Mouse (Mus musculus): ENCODE measurements around the gene Fut2.

DNA sequence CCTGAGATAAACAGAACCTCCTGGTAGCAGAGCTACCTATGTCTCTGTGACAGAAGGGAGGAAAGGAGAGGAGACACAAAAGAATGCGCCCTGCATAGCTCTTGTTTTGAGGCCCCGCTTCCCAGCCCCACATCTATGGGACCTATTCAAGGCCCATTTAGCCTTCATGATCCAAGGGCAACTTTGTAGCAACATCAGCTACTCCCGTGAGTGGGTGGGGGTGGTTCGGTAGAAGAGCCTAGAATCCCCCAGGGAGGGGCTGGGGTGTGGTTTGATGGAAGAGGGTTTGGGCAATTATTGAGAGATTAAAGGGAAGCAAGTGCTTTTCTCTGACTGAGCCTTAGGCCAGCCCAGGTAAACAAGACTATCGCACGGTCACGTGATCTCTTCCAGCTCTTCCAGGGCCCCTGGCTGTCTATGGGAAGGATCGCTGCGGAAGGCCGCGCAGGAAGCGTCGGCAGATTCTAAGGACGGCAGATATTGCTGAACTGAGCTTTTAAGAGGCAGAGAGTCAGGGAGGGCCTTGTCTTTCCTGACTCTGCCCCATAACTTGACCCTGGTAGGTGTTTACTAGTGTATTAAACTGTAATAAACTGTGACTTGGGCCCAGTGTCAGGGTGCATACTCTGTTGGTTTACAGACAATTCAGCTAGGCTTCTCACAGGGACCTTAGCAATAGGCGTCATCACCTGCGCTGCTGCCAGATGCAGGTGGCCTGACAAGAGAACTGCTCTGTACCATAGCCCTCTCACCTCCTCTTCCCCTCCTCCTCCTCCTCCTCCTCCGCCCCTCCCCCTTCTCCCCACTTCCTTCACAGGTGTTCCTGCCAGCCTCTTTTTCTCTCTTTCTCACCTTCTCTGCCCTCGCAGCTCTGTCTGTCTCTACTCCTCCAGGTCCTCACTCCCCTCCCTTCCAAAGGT is 67.0 kb downstream of the Fut2 start:
- no peak for TF ChIP-seq CTCF (IDR thresholded peaks at IDR 0.05; ENCODE audit: extremely low read depth, insufficient read depth, insufficient read length, insufficient replicate concordance)
- TF ChIP-seq POLR2A (IDR thresholded peaks at IDR 0.05; ENCODE audit: low read depth, low read length), result no peak

Measured in spleen, adult 2 months (tissue).